In the genomic region with DNA sequence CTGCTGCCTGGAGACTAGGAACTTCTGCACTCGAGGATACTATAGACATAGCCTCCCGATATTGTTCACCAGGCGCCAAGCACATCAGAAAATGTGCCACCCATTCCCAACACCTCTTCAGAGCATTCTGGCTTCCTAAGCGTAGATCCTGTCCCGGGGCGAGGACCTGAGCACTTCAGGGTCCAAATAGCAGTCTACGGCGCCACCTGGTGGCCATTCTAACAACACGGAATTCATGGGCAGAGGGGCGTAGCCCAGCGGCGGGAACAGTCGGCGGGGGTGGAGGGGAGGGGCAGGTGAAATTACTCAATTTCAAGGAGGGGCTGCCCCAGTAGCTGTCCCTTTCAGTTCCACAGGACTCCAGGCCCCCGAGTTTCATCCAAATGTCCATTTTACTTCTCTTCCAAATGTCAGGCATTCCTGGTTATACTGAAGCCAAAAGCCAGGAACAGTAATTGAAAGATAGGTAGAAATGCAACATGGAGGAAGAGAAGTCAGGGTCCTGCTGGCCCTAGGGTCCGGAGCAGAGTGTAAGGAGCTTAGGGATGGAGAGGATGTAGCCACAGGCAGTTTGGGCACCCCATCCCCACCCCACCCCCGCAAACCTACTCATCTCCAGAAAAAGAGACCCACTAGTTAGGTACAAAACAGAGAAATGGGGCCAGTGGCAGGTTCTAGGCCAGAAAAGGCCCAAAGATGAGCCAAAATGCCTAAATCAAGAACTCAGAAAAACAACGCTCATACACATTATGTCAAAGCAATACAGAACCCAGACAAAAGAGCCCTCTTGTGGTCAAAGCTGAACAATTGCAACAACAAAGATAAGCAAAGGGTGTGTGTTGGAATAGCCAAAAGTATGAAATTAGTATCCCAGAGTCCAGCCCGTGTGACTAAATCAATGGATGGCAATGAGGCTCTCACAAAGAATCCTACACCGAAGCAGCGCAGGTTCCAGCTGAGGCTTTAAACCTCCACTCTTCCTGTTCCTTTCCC, we compare ENCODE assay signal across 8 mouse cellular contexts. TPM values are rescaled to one million over a fixed set of nuclear protein-coding genes. Genes with fewer than 3 reads are reported as not detected.
A peak's percentile ranks its signal among the peaks of the same experiment; 100 is the strongest.
DNase-seq lines count a peak whose midpoint lies in the region; ATAC-seq and TF ChIP-seq lines count a peak whose summit lies in the region.

No protein-coding gene starts in this region.

- no peaks in the 10 kb centered on the region for H3K27me3 ChIP-seq in cerebellum, adult 2 months (ENCODE audit: control insufficient read depth, insufficient read depth, low read length)
- no peaks in the 10 kb centered on the region for H3K27me3 ChIP-seq in forebrain, postnatal 0 days (ENCODE audit: insufficient read depth, low read length)
- H3K27me3 ChIP-seq in lung, embryonic 14.5 days (ENCODE audit: insufficient read depth, low read length): no peaks in the 10 kb centered on the region

- peak overlapping the region; percentile 53 for H3K9ac ChIP-seq in forebrain, postnatal 0 days
- peak overlapping the region; percentile 42 for H3K9ac ChIP-seq in lung, embryonic 14.5 days

- H3K4me1 ChIP-seq in cerebellum, adult 2 months (ENCODE audit: control insufficient read depth, insufficient read depth, low read length): no peaks in the 10 kb centered on the region
- H3K4me1 ChIP-seq in forebrain, postnatal 0 days (ENCODE audit: insufficient read depth): 0 out of 2 replicates have a peak, but pooled peaks cover 3% of the 10 kb centered on the region
- H3K4me1 ChIP-seq in lung, embryonic 14.5 days (ENCODE audit: insufficient read depth): 0 out of 2 replicates have a peak, but pooled peaks cover 4% of the 10 kb centered on the region

- ATAC-seq in forebrain, postnatal 0 days: peak; percentile 96
- peak; percentile 89 for ATAC-seq in lung, embryonic 14.5 days (ENCODE audit: insufficient read depth)
- peak; percentile 88 for ATAC-seq in neutrophil, adult 5-6 weeks (ENCODE audit: extremely low read depth, insufficient number of reproducible peaks, low FRiP score, poor library complexity, severe bottlenecking)

- 6% methylated on average over 21 of the region's 21 CpGs for WGBS in cerebellum, adult 2 months
- 6% methylated on average over 21 of the region's 21 CpGs for WGBS in forebrain, postnatal 0 days
- 8% methylated on average over 21 of the region's 21 CpGs for WGBS in lung, embryonic 14.5 days

- peak; percentile 87 for TF ChIP-seq CTCF in cerebellum, adult 2 months (IDR thresholded peaks at IDR 0.05; ENCODE audit: borderline replicate concordance, insufficient read depth, low read depth, low read length)
- TF ChIP-seq CTCF in forebrain, postnatal 0 days (IDR thresholded peaks at IDR 0.05; ENCODE audit: low read depth): peak; percentile 97
- TF ChIP-seq CTCF in layer of hippocampus, adult 2 months (conservative IDR thresholded peaks at IDR 0.05): peak; percentile 80
- peak; percentile 93 for TF ChIP-seq CTCF in lung, embryonic 14.5 days (IDR thresholded peaks at IDR 0.05; ENCODE audit: low read depth)

- no peak for TF ChIP-seq POLR2A in cerebellum, adult 2 months (IDR thresholded peaks at IDR 0.05; ENCODE audit: borderline replicate concordance, insufficient read depth, low read length)

- H3K4me3 ChIP-seq in cerebellum, adult 2 months (replicated peaks; ENCODE audit: insufficient read depth, low read depth, low read length): peak overlapping the region; percentile 61
- peak overlapping the region; percentile 47 for H3K4me3 ChIP-seq in forebrain, postnatal 0 days (ENCODE audit: low read depth, low read length)
- peak overlapping the region; percentile 54 for H3K4me3 ChIP-seq in layer of hippocampus, adult 2 months
- H3K4me3 ChIP-seq in lung, embryonic 14.5 days (ENCODE audit: low read depth, low read length): peak overlapping the region; percentile 35

- H3K4me2 ChIP-seq in forebrain, postnatal 0 days (ENCODE audit: low read depth): peak overlapping the region; percentile 86
- peak overlapping the region; percentile 81 for H3K4me2 ChIP-seq in lung, embryonic 14.5 days

- peak; percentile 76 for DNase-seq in MEL-GATA-1-ER (ENCODE audit: extremely low read depth, low read depth)
- peak; percentile 85 to 90 for DNase-seq in cerebellum, adult 2 months
- peak; percentile 94 for DNase-seq in forebrain, postnatal 0 days
- peak; percentile 96 for DNase-seq in heart, postnatal 4 days
- peak; percentile 89 to 93 for DNase-seq in layer of hippocampus, adult 2 months (ENCODE audit: low spot score in 2 of 2)
- peak; percentile 98 for DNase-seq in lung, embryonic 14.5 days
- peak; percentile 86 for DNase-seq in testis, postnatal 14 days (ENCODE audit: low spot score)

- no peaks in the 10 kb centered on the region for H3K36me3 ChIP-seq in forebrain, postnatal 0 days (ENCODE audit: insufficient read depth)
- no peaks in the 10 kb centered on the region for H3K36me3 ChIP-seq in lung, embryonic 14.5 days (ENCODE audit: insufficient read depth)

- no peak overlapping the region for H3K27ac ChIP-seq in cerebellum, adult 2 months (ENCODE audit: insufficient read depth, low read length)
- peak overlapping the region; percentile 78 for H3K27ac ChIP-seq in forebrain, postnatal 0 days (ENCODE audit: low read depth, low read length)
- H3K27ac ChIP-seq in layer of hippocampus, adult 2 months: peak overlapping the region; percentile 95
- H3K27ac ChIP-seq in lung, embryonic 14.5 days (ENCODE audit: low read depth): peak overlapping the region; percentile 92

- no peaks in the 10 kb centered on the region for H3K9me3 ChIP-seq in forebrain, postnatal 0 days (ENCODE audit: low read length)
- H3K9me3 ChIP-seq in lung, embryonic 14.5 days (ENCODE audit: low read depth, low read length): no peaks in the 10 kb centered on the region

RNA-seq across cellular contexts. Expression of a gene that starts 12.4 kb away (rescaled TPM):
- polyA plus RNA-seq in cerebellum, adult 2 months (2012; rRNA removed): 79.0 and 90.6 TPM in 2 replicates
- 126 and 163 TPM in 2 replicates for total RNA-seq in forebrain, postnatal 0 days (2014; rRNA removed)
- polyA plus RNA-seq in forebrain, postnatal 0 days (2015; fragmentation: Nextera tagmentation; extraction: Ambion mirVana): 42.3 and 47.4 TPM in 2 replicates
- total RNA-seq in heart, postnatal 4 days (2021): under 1 TPM; 0.26 to 0.54 TPM
- total RNA-seq in layer of hippocampus, adult 2 months (2021): 100 to 1,000 TPM in 1 of 2 experiments, 10 to 100 TPM in 1; 93.4 to 101 TPM
- polyA plus RNA-seq in lung, embryonic 14.5 days (2014; fragmentation: Nextera tagmentation; extraction: Ambion mirVana): 5.6 and 7.1 TPM in 2 replicates
- total RNA-seq in neutrophil, adult 5-6 weeks (2017): not detected in 2 replicates

RNA-seq across cellular contexts. Expression of a gene that starts 19.6 kb away (rescaled TPM):
- polyA plus RNA-seq in cerebellum, adult 2 months (2012; rRNA removed): not detected in 2 replicates
- total RNA-seq in forebrain, postnatal 0 days (2014; rRNA removed): not detected in 2 replicates
- polyA plus RNA-seq in forebrain, postnatal 0 days (2015; fragmentation: Nextera tagmentation; extraction: Ambion mirVana): not detected in 2 replicates
- not detected for total RNA-seq in heart, postnatal 4 days (2021)
- total RNA-seq in layer of hippocampus, adult 2 months (2021): not detected
- not detected in 2 replicates for polyA plus RNA-seq in lung, embryonic 14.5 days (2014; fragmentation: Nextera tagmentation; extraction: Ambion mirVana)
- not detected in 2 replicates for total RNA-seq in neutrophil, adult 5-6 weeks (2017)

RNA-seq across cellular contexts. Expression of a gene that starts 29.5 kb away (rescaled TPM):
- 9.6 and 11.2 TPM in 2 replicates for polyA plus RNA-seq in cerebellum, adult 2 months (2012; rRNA removed)
- total RNA-seq in forebrain, postnatal 0 days (2014; rRNA removed): not detected in 2 replicates
- polyA plus RNA-seq in forebrain, postnatal 0 days (2015; fragmentation: Nextera tagmentation; extraction: Ambion mirVana): 0.08 TPM in 1 of 2 replicates, not detected in the other
- under 1 TPM in 1 of 2 experiments, not detected in 1; 0.23 TPM for total RNA-seq in heart, postnatal 4 days (2021)
- not detected for total RNA-seq in layer of hippocampus, adult 2 months (2021)
- 7.5 and 8.7 TPM in 2 replicates for polyA plus RNA-seq in lung, embryonic 14.5 days (2014; fragmentation: Nextera tagmentation; extraction: Ambion mirVana)
- 10.5 and 11.0 TPM in 2 replicates for total RNA-seq in neutrophil, adult 5-6 weeks (2017)

RNA-seq across cellular contexts. Expression of a gene that starts 30.8 kb away (rescaled TPM):
- 0.56 and 0.87 TPM in 2 replicates for polyA plus RNA-seq in cerebellum, adult 2 months (2012; rRNA removed)
- total RNA-seq in forebrain, postnatal 0 days (2014; rRNA removed): 2.0 TPM in 1 of 2 replicates, not detected in the other
- polyA plus RNA-seq in forebrain, postnatal 0 days (2015; fragmentation: Nextera tagmentation; extraction: Ambion mirVana): 0.34 and 0.38 TPM in 2 replicates
- total RNA-seq in heart, postnatal 4 days (2021): under 1 TPM in 1 of 2 experiments, not detected in 1; 0.56 TPM
- not detected for total RNA-seq in layer of hippocampus, adult 2 months (2021)
- polyA plus RNA-seq in lung, embryonic 14.5 days (2014; fragmentation: Nextera tagmentation; extraction: Ambion mirVana): 0.49 and 1.1 TPM in 2 replicates
- total RNA-seq in neutrophil, adult 5-6 weeks (2017): 105 and 120 TPM in 2 replicates

RNA-seq across cellular contexts. Expression of a gene that starts 38.0 kb away (rescaled TPM):
- 44.4 and 47.9 TPM in 2 replicates for polyA plus RNA-seq in cerebellum, adult 2 months (2012; rRNA removed)
- 12.2 and 35.9 TPM in 2 replicates for total RNA-seq in forebrain, postnatal 0 days (2014; rRNA removed)
- 78.8 and 81.3 TPM in 2 replicates for polyA plus RNA-seq in forebrain, postnatal 0 days (2015; fragmentation: Nextera tagmentation; extraction: Ambion mirVana)
- 10 to 100 TPM; 79.3 to 83.8 TPM for total RNA-seq in heart, postnatal 4 days (2021)
- 10 to 100 TPM in 1 of 2 experiments, 1 to 10 TPM in 1; 9.6 to 13.9 TPM for total RNA-seq in layer of hippocampus, adult 2 months (2021)
- 164 and 183 TPM in 2 replicates for polyA plus RNA-seq in lung, embryonic 14.5 days (2014; fragmentation: Nextera tagmentation; extraction: Ambion mirVana)
- total RNA-seq in neutrophil, adult 5-6 weeks (2017): 187 and 230 TPM in 2 replicates

Comparison
In these comparisons a context has a peak if more than half of its experiments do, and no peak if none do; other contexts are left out.
1. RNA of a gene that starts 12.4 kb away (total RNA-seq): 126 to 163 TPM in forebrain, postnatal 0 days and 93.4 to 101 TPM in layer of hippocampus, adult 2 months; 0.26 to 0.54 TPM in heart, postnatal 4 days and not detected in neutrophil, adult 5-6 weeks; every median in the first group is over 10 times any median in the second.
2. Peak in every context shown above with its lines, with median percentiles within 50 percentile points of each other: DNase-seq, H3K4me3 ChIP-seq, CTCF ChIP-seq and ATAC-seq.